In the genomic region with DNA sequence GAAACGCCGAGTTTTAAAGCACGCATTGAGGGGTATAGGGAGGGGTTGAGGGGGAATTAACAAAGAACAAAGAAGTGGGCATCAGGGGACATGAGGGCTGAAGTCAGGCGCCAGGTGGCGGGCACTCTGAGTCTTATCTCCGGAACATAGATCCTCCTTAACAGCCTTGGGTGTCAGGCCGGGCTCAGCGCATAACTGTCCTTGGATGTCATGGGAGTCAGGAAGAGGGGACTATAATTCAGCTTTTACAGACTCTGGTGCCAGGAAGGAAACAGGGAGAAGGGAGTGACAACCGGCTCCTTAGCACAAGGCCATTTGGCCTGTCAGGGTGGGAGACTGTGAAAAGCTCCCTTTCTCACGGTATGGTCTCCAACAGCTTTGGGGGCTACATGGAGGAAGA, we compare ENCODE assay signal across 32 mouse cellular contexts. TPM values are rescaled to one million over a fixed set of nuclear protein-coding genes. Genes with fewer than 3 reads are reported as not detected.
"Had no signal": no experiment of that assay in that cellular context is flagged by ENCODE, and none has a peak within 500 bp of the region (broad histone marks: within the 10 kb centered on the region; RNA-seq: fewer than 3 reads in every experiment).

No protein-coding gene starts in this region.

- H3K4me3 ChIP-seq: gastrocnemius, adult 2 months; heart, adult 2 months; heart, embryonic 12.5 days; hindbrain, embryonic 10.5 days; hindbrain, embryonic 12.5 days; intestine, embryonic 15.5 days; kidney, embryonic 15.5 days; layer of hippocampus, adult 2 months; left cerebral cortex, adult 2 months; limb, embryonic 10.5 days; limb, embryonic 12.5 days; liver, embryonic 13.5 days; liver, embryonic 15.5 days had no signal

- H3K36me3 ChIP-seq: heart, embryonic 12.5 days; hindbrain, embryonic 10.5 days; hindbrain, embryonic 12.5 days; intestine, embryonic 15.5 days; kidney, embryonic 15.5 days; limb, embryonic 10.5 days; limb, embryonic 12.5 days; liver, embryonic 13.5 days; liver, embryonic 15.5 days had no signal

- H3K27ac ChIP-seq: gastrocnemius, adult 2 months; heart, adult 2 months; hindbrain, embryonic 10.5 days; hindbrain, embryonic 12.5 days; hindbrain, embryonic 14.5 days; intestine, embryonic 15.5 days; kidney, embryonic 15.5 days; kidney, postnatal 0 days; layer of hippocampus, adult 2 months; left cerebral cortex, adult 2 months; limb, embryonic 10.5 days; limb, embryonic 12.5 days; liver, embryonic 13.5 days; liver, embryonic 15.5 days had no signal

- DNase-seq: gastrocnemius, adult 2 months; gastrocnemius, postnatal 10 days; gastrocnemius, postnatal 25 days; heart, adult 2 months; heart, postnatal 10 days; kidney, postnatal 4 days; liver; liver, embryonic 13.5 days; liver, postnatal 0 days had no signal

- H3K9me3 ChIP-seq: hindbrain, embryonic 12.5 days; intestine, embryonic 15.5 days; limb, embryonic 10.5 days; liver, embryonic 13.5 days; liver, embryonic 15.5 days had no signal

- H3K27me3 ChIP-seq: heart, embryonic 12.5 days; hindbrain, embryonic 12.5 days; intestine, embryonic 15.5 days; kidney, embryonic 15.5 days; limb, embryonic 12.5 days; liver, embryonic 13.5 days; liver, embryonic 15.5 days had no signal

- H3K4me1 ChIP-seq: heart, embryonic 12.5 days; hindbrain, embryonic 10.5 days; hindbrain, embryonic 12.5 days; kidney, embryonic 15.5 days; limb, embryonic 10.5 days; limb, embryonic 12.5 days; liver, embryonic 15.5 days had no signal

RNA-seq across cellular contexts. Expression of a gene that starts 6.2 kb away (rescaled TPM):
- total RNA-seq: gastrocnemius, adult 2 months; granulocyte monocyte progenitor cell, adult 5-6 weeks; layer of hippocampus, adult 2 months; layer of hippocampus, postnatal 10 days; layer of hippocampus, postnatal 25 days; left cerebral cortex, adult 2 months; left cerebral cortex, postnatal 14 days; left cerebral cortex, postnatal 36 days had no signal
- polyA plus RNA-seq: heart, embryonic 12.5 days; heart, embryonic 14.5 days; hindbrain, embryonic 12.5 days; hindbrain, embryonic 14.5 days; hindbrain, embryonic 16.5 days; limb, embryonic 10.5 days; limb, embryonic 12.5 days; limb, embryonic 14.5 days had no signal

RNA-seq across cellular contexts. Expression of a gene that starts 46.1 kb away (rescaled TPM):
- total RNA-seq: gastrocnemius, adult 2 months; gastrocnemius, postnatal 10 days; gastrocnemius, postnatal 25 days; gastrocnemius, postnatal 4 days; granulocyte monocyte progenitor cell, adult 5-6 weeks; heart, postnatal 10 days; layer of hippocampus, adult 2 months; layer of hippocampus, postnatal 10 days; layer of hippocampus, postnatal 25 days; left cerebral cortex, adult 2 months; left cerebral cortex, postnatal 14 days; left cerebral cortex, postnatal 36 days had no signal
- polyA plus RNA-seq: frontal cortex, adult 2 months; heart, embryonic 12.5 days; heart, embryonic 14.5 days; hindbrain, embryonic 10.5 days; hindbrain, embryonic 12.5 days; hindbrain, embryonic 14.5 days; hindbrain, embryonic 16.5 days; kidney, embryonic 15.5 days; limb, embryonic 10.5 days; limb, embryonic 12.5 days; limb, embryonic 14.5 days; liver, embryonic 11.5 days had no signal

RNA-seq across cellular contexts. Expression of a gene that starts 46.1 kb away (rescaled TPM):
- total RNA-seq: gastrocnemius, postnatal 25 days; layer of hippocampus, adult 2 months; layer of hippocampus, postnatal 10 days; left cerebral cortex, postnatal 36 days had no signal
- polyA plus RNA-seq: heart, adult 2 months; hindbrain, embryonic 10.5 days; liver, embryonic 15.5 days had no signal
